Mouse (Mus musculus) ES-E14 (cell line): ENCODE results near the gene Csrnp3. TPM values are rescaled to one million over a fixed set of nuclear protein-coding genes. Genes with fewer than 3 reads are reported as not detected.

Experiments
- DNase-seq: peaks from one replicate; pipeline ENCODE4 v3.0.0-alpha.2; 2013; ENCODE audit warnings: low read depth, low spot score
- H3K27ac ChIP-seq: 2 replicates; pipeline ENCODE4 v1.5.1; 2012; ENCODE audit warnings: low read depth, mild to moderate bottlenecking, low read length, moderate library complexity, mixed read lengths; ENCODE audit not compliant: poor library complexity, insufficient read depth, severe bottlenecking
- H3K36me3 ChIP-seq: 2 replicates; pipeline ENCODE4 v1.6.1; 2012; ENCODE audit warnings: mild to moderate bottlenecking, low read length, moderate library complexity, mixed read lengths; ENCODE audit not compliant: control insufficient read depth, poor library complexity, insufficient read depth, severe bottlenecking
- H3K4me1 ChIP-seq, 2 experiments: fragments of 150-350 bp in 1 of 2; sonication (generic) in 1 of 2; 2 replicates each; pipeline ENCODE4 v1.6.1; 2012; ENCODE audit warnings: low read length in 2 of 2, mild to moderate bottlenecking in 1 of 2, mixed read lengths in 1 of 2; ENCODE audit not compliant: control insufficient read depth in 2 of 2, insufficient read depth in 2 of 2, poor library complexity in 1 of 2
- H3K4me3 ChIP-seq, 2 experiments: fragments of 150-350 bp in 1 of 2; sonication (generic) in 1 of 2; 2 replicates each; pipeline ENCODE4 v1.5.1; 2012; ENCODE audit warnings: low read length in 2 of 2, low read depth in 1 of 2, mild to moderate bottlenecking in 1 of 2, mixed read lengths in 1 of 2; ENCODE audit not compliant: insufficient read depth in 1 of 2, poor library complexity in 1 of 2, severe bottlenecking in 1 of 2
- H3K9ac ChIP-seq: 2 replicates; pipeline ENCODE4 v1.6.1; 2012; ENCODE audit warnings: low read depth, mild to moderate bottlenecking, low read length, mixed read lengths; ENCODE audit not compliant: poor library complexity, insufficient read depth, severe bottlenecking
- H3K9me3 ChIP-seq: fragments of 150-350 bp; sonication (generic); 2 replicates; pipeline ENCODE4 v1.6.1; 2012; ENCODE audit warnings: low read depth, mild to moderate bottlenecking, low read length; ENCODE audit not compliant: control insufficient read depth, insufficient read depth
- CHD2 ChIP-seq: IDR thresholded peaks from 2 replicates; pipeline ENCODE4 v1.6.1; 2014; ENCODE audit warnings: mild to moderate bottlenecking, low read depth, low read length, inconsistent platforms
- HCFC1 ChIP-seq: IDR thresholded peaks from 2 replicates; pipeline ENCODE4 v1.6.1; 2012; ENCODE audit warnings: low read length, inconsistent platforms, borderline replicate concordance; ENCODE audit not compliant: insufficient read depth
- MAFK ChIP-seq: IDR thresholded peaks from 2 replicates; pipeline ENCODE4 v1.6.1; 2014; ENCODE audit warnings: mild to moderate bottlenecking, low read depth, low read length, inconsistent platforms; ENCODE audit not compliant: insufficient read depth
- ZC3H11A ChIP-seq: IDR thresholded peaks from 2 replicates; pipeline ENCODE4 v1.6.1; 2012; ENCODE audit warnings: low read depth, mild to moderate bottlenecking, inconsistent platforms, low read length, borderline replicate concordance
- ZNF384 ChIP-seq: IDR thresholded peaks from 2 replicates; pipeline ENCODE4 v1.6.1; 2012; ENCODE audit warnings: low read depth, low read length, inconsistent platforms
- in situ Hi-C, 2 experiments: fragments of 600-800 bp; cut with MboI; formaldehyde crosslinking; loops; one replicate each; pipeline ENCODE4 v1.15.1; 2025; ENCODE audit warnings: low sequenced_read_pairs in 2 of 2, inconsistent platforms in 1 of 2; ENCODE audit not compliant: unreplicated experiment in 2 of 2
- total RNA-seq: library from RNA; depleted of rRNA; stranded (reverse); fragments of 300-350 nt; gene quantifications from 2 replicates; pipeline ENCODE4 v1.2.3, GENCODE M21; 2012

Csrnp3 gene
- total RNA-seq, 1 experiment, result 4.3 TPM

DNA sequence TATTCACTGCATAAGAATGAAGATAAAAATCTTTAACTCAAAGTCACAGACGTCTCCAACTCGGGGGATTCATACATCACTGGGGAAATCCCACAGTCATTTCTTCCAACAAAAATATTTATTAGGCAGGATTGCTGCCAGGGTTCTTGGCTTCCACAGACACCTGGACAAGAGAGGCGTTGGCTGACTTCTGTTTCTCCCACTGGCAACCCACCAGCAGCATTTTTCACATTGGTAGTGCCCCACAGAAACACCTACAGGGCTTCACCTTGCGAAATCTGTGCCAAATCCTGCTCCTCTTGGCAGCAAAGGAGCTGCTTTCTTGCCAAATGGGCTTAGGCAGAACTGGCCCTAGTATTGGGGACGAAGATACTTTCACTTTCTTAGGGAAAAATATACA is 94.8 kb downstream of the Csrnp3 start:
- DNase-seq, result no peak
- H3K27ac ChIP-seq, result no peak overlapping the region
- H3K4me3 ChIP-seq, result no peak overlapping the region
- no peak for TF ChIP-seq ZNF384
- no peak for TF ChIP-seq MAFK
- TF ChIP-seq HCFC1, result no peak
- no peak for TF ChIP-seq CHD2
- no peak for TF ChIP-seq ZC3H11A
- no peaks in the 10 kb centered on the region; a peak in 1 of 4 replicates for H3K4me1 ChIP-seq
- no peak overlapping the region for H3K9ac ChIP-seq
- H3K9me3 ChIP-seq, result no peaks in the 10 kb centered on the region
- no peaks in the 10 kb centered on the region for H3K36me3 ChIP-seq
- in situ Hi-C loops, result no loop called here

DNA sequence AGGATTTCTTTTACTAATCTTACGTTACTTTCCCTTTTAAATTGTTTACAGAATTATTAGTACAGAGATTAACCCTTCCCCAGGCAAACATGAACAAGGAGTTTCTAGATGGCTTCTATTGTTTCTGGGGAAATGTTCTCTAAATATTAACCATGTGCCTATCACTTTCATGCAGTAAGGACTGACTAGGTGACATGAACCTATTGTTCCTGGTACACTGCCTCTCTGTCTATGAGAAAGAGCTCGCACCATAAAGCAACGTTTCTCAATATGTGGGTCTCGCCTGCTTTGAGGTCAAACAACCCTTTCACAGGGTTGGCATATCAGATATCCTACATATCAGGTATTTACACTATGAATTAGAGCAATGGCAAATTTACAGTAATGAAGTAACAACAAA is 96.8 kb downstream of the Csrnp3 start:
- in situ Hi-C loops, result no loop called here
- H3K36me3 ChIP-seq, result no peaks in the 10 kb centered on the region
- DNase-seq, result no peak
- no peak overlapping the region for H3K9ac ChIP-seq
- H3K9me3 ChIP-seq, result no peaks in the 10 kb centered on the region
- no peaks in the 10 kb centered on the region; a peak in 1 of 4 replicates for H3K4me1 ChIP-seq
- no peak overlapping the region for H3K4me3 ChIP-seq
- H3K27ac ChIP-seq, result no peak overlapping the region
- no peak for TF ChIP-seq MAFK

DNA sequence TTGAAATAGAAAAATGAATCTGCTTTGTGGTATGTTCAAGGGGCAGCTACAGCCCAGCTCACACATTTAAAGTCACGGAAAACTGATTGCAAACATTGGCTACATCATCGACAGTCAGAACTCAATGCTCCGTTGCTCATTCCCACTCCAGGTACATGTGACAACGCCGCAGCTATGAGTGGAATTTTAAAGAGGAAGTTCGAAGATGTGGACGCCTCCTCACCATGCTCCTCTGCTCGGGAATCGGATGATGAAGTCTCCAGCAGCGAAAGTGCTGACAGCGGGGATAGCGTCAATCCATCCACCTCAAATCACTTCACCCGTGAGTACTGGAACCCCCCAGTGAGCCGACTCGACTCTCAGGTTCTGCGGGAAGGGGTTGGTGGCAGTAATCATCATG is 103.2 kb downstream of the Csrnp3 start:
- no peak overlapping the region for H3K9ac ChIP-seq
- no peak overlapping the region for H3K4me3 ChIP-seq
- DNase-seq, result no peak
- no peaks in the 10 kb centered on the region for H3K9me3 ChIP-seq
- no peaks in the 10 kb centered on the region for H3K4me1 ChIP-seq
- no peak overlapping the region for H3K27ac ChIP-seq
- in situ Hi-C loops, result no loop called here
- TF ChIP-seq MAFK, result no peak
- TF ChIP-seq ZNF384, result no peak
- no peak for TF ChIP-seq HCFC1
- no peak for TF ChIP-seq ZC3H11A
- TF ChIP-seq CHD2, result no peak
- H3K36me3 ChIP-seq, result no peaks in the 10 kb centered on the region

DNA sequence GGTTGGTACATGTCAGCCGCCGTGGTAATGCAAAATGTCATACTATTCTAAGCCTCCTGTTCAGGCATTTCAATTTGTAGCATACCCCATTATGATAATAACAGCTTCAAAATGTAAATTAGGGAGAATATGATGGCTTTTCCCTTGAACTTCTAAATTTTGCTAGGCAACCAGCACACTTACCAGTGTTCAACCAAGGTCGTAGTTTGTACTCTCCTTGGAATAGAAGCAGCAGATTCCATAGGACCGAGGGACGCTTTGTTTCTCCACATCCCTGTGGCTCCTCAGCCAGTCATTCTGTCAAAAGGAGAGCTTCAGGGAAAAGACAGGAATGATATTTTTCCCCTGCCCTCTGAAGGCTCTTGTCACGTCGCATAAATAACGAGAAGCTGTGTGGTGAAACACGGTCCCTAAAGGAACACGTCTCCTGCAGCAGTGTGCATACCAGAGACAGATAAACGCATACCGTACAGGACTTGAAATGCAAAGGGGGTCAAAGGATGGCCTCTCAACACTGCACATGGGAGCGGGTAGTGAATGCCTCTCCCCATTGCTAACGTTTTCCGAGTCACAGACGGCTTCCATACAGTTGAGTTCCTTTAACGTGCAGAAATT is 108.3 kb downstream of the Csrnp3 start:
- Histone ChIP-seq H3K4me1 (no peaks in the 10 kb centered on the region), H3K9ac (no peak overlapping the region), H3K4me3 (no peak overlapping the region), H3K9me3 (no peaks in the 10 kb centered on the region), H3K36me3 (no peaks in the 10 kb centered on the region), H3K27ac (no peak overlapping the region)
- DNase-seq, result no peak
- TF ChIP-seq MAFK (no peak), ZC3H11A (no peak), HCFC1 (no peak), CHD2 (no peak), ZNF384 (no peak)
- in situ Hi-C loops, result no loop called here

DNA sequence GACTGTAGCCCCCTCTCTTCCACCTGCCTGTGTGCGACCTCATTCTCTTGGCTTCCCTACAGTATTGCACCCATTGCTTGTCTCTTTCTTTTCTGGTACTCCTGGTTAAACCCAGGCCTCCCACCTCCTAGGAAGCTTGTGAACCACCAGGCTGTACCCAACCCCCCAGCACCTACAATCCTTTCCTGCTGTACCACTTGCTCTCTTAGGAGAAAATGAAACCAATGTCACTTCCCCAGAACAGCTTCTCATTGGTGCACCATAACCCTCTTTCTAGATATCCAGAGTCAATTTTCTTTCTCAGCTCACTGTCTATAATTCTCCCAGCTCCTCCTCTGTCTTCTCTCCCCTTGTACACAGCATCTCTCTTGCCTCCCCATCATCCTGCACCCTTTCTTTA is 110.2 kb downstream of the Csrnp3 start:
- TF ChIP-seq ZNF384 (no peak), MAFK (no peak), ZC3H11A (no peak), HCFC1 (no peak), CHD2 (no peak)
- H3K36me3 ChIP-seq, result no peaks in the 10 kb centered on the region
- DNase-seq, result no peak
- H3K4me1 ChIP-seq, result no peaks in the 10 kb centered on the region
- H3K4me3 ChIP-seq, result no peak overlapping the region
- H3K9me3 ChIP-seq, result no peaks in the 10 kb centered on the region
- in situ Hi-C loops, result no loop called here
- no peak overlapping the region for H3K9ac ChIP-seq
- no peak overlapping the region for H3K27ac ChIP-seq
